Mouse (Mus musculus): ENCODE data around the gene Ccdc186.

GRCm38 (mm10) chr19:56852590-56852989 is 30.6 kb upstream of the Ccdc186 start:
- TF ChIP-seq ZNF384 (IDR thresholded peaks at IDR 0.05; ENCODE audit: low read depth, low read length): no peak
- TF ChIP-seq CHD2 (IDR thresholded peaks at IDR 0.05; ENCODE audit: low read depth, low read length): no peak
- peak; percentile 90 for TF ChIP-seq MAFK (IDR thresholded peaks at IDR 0.05; ENCODE audit: insufficient read depth, low read depth, low read length)
